Mouse (Mus musculus) liver (tissue): ENCODE data around the gene Gltp.

Experiments used
- DNase-seq: peaks from one replicate; pipeline ENCODE4 v3.0.0-alpha.2; 2020; ENCODE audit warnings: mixed read lengths

Gene Gltp

DNA sequence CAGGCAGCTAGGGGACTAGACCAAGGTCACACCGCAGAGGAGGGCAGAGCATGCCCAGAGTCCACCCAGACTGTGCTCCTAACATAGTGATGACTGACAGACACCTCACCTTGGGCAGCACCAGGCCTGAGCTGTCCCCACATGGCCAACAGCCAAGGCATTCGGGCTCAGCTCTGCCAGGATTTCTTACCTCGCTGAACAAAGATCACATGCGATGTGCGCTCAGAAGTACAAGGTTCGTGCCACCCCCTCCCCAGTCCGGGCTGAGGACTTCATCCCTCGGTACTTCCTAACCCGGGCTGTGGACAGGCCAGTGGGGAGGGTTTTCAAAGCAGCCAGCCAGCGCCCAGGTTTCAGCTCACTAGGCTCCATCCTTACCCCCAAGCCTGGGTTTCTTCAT is 33.4 kb downstream of the Gltp start:
- no peak for DNase-seq

DNA sequence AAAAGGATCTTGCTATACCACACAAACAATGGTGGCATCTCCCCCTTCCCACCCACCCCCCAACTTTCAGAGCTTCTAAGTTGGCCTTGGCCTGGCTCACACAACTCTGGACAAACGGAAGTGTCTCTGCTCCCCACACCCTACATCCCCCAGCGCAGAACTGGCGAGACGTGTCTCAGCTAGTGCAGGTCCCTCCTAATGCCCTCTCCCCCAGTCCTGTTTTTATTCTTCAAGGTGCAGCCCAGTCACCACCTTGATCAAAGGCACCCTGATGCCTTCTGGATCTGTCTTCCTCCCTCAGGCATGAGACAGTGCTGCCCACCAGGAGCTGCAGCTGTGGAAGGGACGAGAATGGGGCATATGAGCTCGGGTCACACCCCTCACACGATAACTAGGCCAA is 34.5 kb downstream of the Gltp start:
- no peak for DNase-seq

DNA sequence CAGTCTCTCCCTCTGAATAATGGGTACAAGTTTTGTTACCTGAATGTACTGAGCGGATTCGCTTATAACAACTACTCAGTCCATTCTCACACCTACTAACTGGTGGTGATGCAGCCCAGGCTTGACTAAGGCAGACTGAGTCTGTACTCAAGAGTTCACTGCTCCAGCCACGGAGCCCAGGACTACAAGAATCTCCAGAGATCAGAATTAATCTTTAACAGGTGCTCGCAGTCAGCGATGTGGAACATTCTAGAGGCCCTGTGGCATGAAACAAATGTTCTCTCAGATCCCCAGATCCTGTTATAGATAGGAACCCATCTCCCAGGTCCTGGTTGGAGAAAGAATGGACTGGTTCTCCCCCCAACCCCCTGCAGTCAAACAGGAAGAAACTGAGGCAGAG is 35.1 kb downstream of the Gltp start:
- no peak for DNase-seq

DNA sequence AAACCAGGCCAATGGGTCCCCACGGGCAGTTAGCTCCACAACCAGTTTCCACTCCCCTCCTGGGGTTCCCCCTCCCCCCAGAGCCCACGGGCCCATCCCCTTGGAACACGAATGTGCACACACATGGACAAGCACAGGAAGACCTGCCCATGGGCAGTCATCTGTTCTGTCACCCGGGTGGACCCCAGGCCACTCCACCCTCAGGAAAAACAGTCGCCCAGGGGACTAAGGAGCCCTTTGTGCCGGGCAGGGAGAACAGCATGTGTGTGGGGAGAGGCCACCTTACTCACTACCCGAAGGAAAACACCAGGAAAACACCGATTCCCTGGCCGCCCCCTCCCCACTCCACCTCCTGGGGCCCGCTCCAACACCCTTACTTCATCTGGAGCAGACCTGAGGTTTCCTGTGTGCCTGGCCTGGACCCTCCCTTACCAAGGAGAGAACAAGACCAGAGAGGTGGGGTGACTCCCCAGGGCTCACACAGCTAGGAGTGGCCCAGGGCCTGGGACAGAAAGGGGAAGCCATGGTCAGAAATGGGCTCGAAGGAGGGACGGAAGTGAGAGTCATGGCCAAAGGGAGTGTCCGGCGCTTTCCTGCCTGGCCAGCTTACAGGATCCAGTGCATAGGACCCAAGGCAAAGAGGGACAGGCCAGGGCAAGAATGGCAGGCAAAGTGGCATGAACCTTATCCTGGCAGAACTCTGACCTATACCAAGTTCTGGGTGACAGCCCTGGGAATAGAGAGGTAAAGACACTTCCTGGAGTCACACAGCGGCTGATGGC is 36.9 kb downstream of the Gltp start:
- DNase-seq = no peak

DNA sequence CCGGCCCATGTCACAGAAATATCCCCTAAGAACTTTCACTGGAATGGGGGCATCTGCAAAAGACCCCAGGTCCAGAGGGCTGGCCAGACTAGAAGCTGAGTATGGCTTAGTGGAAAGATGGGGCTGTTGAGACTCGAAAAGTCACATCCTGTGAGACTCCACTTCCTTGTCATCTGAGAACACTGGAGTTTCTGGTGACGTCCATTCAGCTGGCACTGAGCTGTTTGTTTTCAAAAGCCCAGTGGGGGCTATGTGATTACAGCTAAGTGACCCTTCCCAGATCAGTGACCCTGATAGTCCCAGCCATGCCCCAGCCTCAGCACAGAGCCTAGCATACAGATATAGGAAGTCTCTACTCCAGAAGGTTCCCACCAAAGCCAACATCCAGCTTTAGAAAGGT is 39.3 kb downstream of the Gltp start:
- no peak for DNase-seq

DNA sequence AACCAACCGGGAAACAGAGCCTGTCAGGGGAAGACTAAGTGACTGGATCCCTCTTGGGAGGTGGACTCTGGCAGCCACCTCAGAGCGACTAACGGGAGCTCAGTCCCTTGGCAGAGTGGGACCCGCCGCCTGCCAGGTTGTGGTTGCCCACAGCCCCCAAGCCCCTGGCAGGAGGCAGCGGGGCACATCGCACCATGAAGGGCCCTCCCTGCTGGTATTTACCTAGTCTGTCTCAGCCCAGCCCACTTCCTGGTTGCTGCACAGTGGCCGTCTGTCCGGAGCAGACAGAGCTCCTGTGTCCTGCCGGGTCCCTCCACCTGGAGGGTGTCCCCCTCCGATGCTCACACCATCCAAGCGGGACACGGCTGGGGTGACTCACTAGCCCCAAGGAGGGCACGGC is 39.8 kb downstream of the Gltp start:
- no peak for DNase-seq

DNA sequence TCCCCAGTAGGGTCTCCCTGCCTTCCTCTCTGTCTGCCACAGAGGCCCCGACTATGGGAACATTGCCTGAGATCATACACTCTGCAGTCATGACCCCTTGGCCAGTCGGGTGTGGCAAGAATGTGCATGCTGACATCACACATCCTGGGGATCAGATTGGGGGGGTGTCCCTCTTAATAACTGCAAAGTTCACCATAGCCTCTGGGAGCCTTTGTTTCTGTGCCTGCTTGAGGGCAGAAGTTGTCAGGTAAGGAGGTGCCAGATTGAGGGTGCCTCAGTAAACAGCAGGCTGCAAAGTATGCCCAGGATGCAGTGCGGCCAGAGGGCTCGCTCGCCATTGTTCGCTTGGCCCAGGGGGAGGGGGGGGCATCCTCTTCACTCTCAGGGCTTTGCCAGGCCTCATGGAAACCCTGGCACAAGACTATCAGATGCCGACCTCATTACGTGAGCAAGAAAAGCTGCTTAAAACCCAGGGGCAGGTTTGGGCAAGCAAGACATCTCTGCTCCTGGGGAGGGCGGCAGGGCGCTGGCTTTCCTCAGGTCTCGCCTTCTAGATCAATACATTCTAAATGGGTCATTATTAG is 42.0 kb downstream of the Gltp start:
- DNase-seq = no peak

DNA sequence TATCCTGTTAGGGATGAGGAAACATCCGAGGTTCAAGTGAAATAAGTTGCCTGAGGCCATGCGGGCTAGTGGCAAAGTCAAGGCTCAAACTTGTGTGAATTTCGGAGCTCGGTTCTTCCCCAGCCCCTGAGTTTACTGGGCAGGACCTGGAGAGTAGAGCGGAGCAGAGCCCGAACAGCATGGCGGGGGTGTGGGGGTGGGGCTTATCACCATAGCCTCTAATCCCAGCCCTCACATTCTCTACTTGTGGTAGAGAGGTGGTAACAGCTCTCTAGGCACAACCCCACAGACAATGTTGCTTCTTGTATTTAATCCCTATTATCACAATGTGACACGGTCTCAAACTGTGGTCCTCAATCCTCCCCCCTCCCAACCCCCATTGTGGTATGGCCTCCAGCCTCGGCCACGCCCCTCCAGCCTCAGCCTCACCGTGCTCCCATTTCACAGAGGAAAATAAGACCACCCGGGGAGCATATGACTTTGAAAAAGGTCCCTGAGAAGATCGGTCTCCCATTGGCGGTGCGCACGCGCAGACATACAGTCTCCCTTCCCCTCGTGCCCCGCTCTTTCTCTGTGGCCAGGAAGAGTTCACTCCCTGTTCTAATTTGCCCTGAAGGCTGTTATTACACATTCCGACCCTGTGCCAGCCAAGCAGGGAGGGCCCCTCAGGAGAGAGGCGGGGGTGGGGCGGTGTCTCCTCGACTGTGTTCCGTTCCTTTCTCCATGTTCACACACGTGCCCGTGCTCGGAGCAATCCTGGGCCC is 43.4 kb downstream of the Gltp start:
- DNase-seq = peak; percentile 55

DNA sequence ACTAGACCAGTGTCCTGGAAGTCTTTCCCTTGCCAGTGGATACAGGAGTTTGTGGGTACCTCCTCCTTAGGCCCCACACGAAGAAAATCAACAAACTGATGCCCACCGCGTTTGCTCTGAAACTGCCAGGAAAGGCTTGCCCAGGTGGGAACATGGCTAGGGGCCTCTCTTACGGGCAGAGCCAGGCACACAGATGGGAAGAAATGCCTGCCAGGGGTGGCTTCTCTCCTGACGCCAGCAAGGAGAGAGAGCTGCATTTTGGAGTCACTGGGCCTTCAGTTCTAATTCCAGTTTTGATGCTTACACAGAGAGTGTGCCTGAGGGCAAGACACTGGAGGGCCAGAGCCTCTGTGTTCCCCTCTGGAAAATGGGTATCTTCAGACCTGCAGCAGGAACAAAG is 44.9 kb downstream of the Gltp start:
- no peak for DNase-seq

DNA sequence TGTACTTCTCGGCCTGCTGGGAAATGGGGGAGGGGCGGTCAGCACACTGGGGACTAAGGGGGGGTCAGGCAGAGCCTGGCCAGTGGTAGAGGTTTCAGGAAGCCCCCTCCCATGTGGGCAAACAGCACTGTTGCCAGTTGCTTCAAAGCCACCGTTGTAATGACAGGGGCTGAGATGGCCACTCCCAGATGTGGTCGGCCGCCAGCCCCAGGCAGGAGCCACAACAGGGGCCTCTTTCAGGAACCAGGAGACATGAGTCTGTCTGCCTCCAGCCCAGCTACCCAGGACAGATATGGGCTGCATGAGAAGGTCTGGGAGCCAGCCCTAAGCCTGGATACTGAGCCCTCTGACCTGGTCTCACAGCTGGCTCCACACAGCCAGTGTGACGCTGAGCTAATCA is 45.9 kb downstream of the Gltp start:
- peak; percentile 35 for DNase-seq

DNA sequence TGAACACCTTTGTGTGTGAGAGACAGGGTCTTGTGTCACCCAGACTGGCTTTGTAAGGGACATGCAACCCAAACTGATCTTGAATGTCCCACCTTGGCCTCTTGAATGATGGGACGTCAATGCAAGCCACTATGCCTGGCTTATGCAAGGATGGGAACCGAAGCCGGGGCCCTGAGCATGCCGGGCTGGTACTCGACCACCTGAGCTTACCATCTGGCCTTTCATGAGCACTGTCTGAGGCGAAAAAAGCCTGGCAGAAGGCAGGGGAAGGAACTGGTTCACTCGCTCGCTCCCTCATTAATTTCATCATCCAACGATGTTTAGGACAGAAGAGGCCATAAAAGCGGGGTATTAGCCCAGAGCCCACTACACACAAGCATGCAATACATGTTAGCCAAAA is 50.0 kb downstream of the Gltp start:
- no peak for DNase-seq

DNA sequence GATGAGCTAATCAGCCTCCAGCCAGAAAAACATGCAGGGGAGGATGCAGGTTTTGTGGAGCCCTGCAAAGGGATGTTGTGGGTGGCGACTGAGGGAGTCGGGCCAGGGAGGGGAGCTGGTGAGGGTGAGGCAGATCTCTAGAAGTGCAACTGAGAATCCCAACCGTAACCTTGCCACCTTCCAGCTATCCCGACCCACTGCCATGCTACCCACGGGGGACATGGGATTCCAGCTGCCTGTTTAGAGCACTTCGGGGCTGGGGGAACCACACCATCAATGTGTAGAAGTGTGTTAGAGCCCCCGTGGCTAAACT is 51.2 kb downstream of the Gltp start:
- no peak for DNase-seq

DNA sequence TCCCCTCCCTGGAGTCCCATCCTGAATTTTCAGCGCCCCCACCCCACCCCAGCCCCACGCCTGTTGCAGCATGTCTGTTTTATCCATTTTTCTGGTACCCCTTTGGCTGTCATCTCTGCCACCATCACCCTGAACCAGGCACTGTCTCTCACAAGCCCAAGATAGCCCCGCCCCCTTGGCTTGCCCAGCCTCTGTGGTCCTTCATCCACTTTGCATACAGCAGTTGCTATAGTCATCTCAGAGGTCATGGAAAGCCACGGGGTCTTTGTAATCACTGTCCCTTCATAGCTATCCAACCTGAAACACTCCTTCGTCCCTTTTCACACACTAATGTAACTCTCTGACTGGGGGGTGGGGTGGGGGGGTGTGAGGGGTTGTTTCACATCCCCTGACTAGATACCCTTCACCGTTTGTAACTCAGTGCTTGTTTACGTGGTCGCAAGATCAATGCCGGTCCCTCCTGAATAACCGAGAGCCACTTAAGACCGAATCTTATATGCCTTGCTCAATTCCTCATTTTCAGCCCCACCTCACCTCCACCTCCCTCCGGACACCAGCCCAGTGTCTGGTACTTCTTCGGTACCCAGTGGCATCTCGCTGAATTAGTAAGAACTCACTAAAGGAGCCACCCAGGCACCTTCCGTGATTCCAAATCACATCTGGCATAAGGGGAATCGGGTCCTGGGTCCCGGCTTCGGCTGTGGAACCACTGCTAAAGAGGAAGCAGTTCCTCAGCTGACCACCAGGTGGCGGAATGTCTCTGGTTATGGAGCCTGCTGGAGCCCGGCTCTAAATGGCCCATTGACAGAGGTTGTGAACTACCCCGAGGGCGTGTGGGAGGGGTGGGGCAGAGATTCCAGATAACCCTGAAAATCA is 51.8 kb downstream of the Gltp start:
- DNase-seq = peak; percentile 86

DNA sequence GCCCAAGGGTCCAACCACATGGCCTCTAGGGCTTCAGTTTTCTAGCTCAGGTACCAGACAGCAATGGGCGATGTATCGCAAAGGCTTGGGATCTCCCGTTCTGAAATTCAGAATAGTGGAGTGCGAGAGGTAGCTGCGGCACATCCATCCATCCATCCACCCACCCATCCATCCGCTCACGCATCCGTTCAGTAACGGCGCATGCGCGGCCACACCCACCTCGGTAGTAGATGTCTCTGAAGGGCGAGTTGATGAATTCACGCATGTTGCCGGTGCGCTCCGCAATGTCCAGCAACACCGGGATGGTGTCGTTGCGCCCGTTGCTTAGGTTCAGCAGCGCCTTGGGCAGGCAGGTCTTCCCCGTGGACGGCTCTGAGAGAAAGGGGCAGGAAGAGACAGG is 54.7 kb downstream of the Gltp start:
- no peak for DNase-seq

DNA sequence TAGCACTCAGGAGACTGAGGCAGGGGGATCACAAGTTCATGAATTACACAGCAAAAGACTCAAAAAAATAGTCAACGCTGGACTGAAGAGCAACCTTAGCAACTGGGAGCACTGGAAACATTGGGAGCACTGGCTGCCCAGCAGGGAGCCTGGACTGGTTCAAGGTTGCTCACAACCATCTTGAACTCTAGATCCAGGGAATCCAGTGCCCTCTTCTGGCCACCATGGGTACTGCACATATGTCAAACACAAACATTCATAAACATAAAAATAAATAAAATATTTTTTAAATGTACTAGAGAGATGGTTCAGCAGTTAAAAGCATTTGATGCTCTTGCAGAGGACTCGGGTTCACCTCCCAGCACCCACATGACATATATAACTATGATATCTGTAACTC is 59.4 kb downstream of the Gltp start:
- peak; percentile 37 for DNase-seq

DNA sequence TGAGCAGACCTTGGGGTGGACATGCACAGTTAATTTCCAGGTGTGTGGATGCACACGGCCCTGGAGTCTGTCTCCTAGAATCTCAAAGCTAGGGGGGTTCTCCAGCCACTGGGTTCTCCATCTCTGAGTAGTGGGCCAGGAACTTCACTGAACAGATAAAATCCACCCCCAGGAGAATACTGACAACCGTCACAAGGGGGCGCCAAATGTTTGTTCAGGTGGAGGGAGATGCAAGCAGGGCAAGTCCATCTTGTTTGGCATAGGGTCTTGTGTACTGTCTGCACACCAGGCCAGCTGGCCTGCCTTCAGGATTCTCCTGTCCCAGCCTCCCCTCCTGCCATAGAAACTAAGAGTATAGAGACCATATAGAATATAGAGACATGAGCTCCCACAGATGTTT is 65.2 kb downstream of the Gltp start:
- DNase-seq = peak; percentile 69

DNA sequence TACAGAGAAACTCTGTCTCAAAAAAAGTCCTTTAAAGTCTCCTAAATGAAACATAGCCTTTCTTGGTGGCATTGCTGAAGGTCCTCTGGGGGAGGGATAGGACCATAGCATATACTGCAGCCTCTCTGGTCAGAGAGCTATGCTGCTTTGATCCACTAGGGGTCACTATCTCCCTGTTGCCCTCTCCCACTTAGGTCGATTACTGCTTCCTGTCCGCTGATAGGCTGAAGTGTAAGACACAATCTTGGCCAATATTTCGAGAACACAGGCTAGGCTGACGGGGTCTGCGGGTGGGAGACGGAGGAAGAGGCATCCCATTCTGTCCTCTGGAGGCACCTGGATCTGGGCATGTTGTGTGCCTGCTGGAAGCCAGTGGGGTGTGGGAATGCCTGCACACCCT is 70.5 kb downstream of the Gltp start:
- DNase-seq = peak; percentile 35
